Mouse (Mus musculus) C2C12 (cell line): ENCODE data around the gene Gabpb1. TPM values are rescaled to one million over a fixed set of nuclear protein-coding genes. Genes with fewer than 3 reads are reported as not detected.

Experiments
- H3K27me3 ChIP-seq: one replicate; pipeline ENCODE4 v1.6.1; 2011; ENCODE audit not compliant: control insufficient read depth, insufficient read depth, insufficient read length
- H3K36me3 ChIP-seq: one replicate; pipeline ENCODE4 v1.6.1; 2011; ENCODE audit not compliant: control insufficient read depth, insufficient read depth
- H3K4me3 ChIP-seq: one replicate; pipeline ENCODE4 v1.5.1; 2011; ENCODE audit warnings: mild to moderate bottlenecking, control low read depth; ENCODE audit not compliant: poor library complexity, insufficient read depth, severe bottlenecking
- H3K79me2 ChIP-seq: one replicate; pipeline ENCODE4 v1.6.1; 2011; ENCODE audit not compliant: control insufficient read depth, insufficient read depth
- H3K79me3 ChIP-seq: one replicate; pipeline ENCODE4 v1.6.1; 2011; ENCODE audit warnings: low read depth, control low read depth
- H3ac ChIP-seq: one replicate; pipeline ENCODE3; 2011; ENCODE audit warnings: low read depth; ENCODE audit not compliant: control insufficient read depth, insufficient read length
- CEBPB ChIP-seq: IDR thresholded peaks from one replicate; pipeline ENCODE4 v1.6.1; 2011; ENCODE audit warnings: low read depth, mild to moderate bottlenecking, control low read depth, moderate library complexity
- CTCF ChIP-seq: IDR thresholded peaks from one replicate; pipeline ENCODE4 v1.5.1; 2011; ENCODE audit not compliant: control insufficient read depth, insufficient read depth, insufficient read length
- FOSL1 ChIP-seq: IDR thresholded peaks from one replicate; pipeline ENCODE4 v1.8.0; 2011; ENCODE audit warnings: mild to moderate bottlenecking, low read length; ENCODE audit not compliant: poor library complexity, insufficient read depth, severe bottlenecking
- MAX ChIP-seq: IDR thresholded peaks from one replicate; pipeline ENCODE4 v1.6.1; 2011; ENCODE audit warnings: mild to moderate bottlenecking, control low read depth
- MYOD1 ChIP-seq: IDR thresholded peaks from one replicate; pipeline ENCODE4 v1.6.1; 2011; ENCODE audit warnings: low read depth; ENCODE audit not compliant: control insufficient read depth, insufficient read length
- MYOG ChIP-seq: IDR thresholded peaks from one replicate; pipeline ENCODE4 v1.6.1; 2011; ENCODE audit not compliant: control insufficient read depth, insufficient read length; ENCODE audit errors: extremely low read depth
- USF1 ChIP-seq: IDR thresholded peaks from one replicate; pipeline ENCODE4 v1.6.1; 2011; ENCODE audit warnings: low read depth, mild to moderate bottlenecking, control low read depth, moderate library complexity
- polyA plus RNA-seq: library from polyadenylated mRNA; unstranded; fragments of >200 nt; fragmentation: generic; extraction: Trizol; gene quantifications from one replicate; pipeline ENCODE4 v1.2.1, GENCODE M21; 2012; ENCODE audit warnings: missing spikeins

Gene Gabpb1
- polyA plus RNA-seq, 1 experiment = 13.5 TPM

- Histone ChIP-seq H3K36me3 (no peaks in the 10 kb centered on the region), H3K79me2 (no peaks in the 10 kb centered on the region), H3K27me3 (peaks cover 21% of the 10 kb centered on the region), H3K79me3 (no peaks in the 10 kb centered on the region), H3ac (no peak overlapping the region), H3K4me3 (no peak overlapping the region)
- TF ChIP-seq CEBPB (no peak), MYOD1 (no peak), USF1 (no peak), CTCF (no peak), MAX (no peak), MYOG (no peak), FOSL1 (no peak)
Observed at GRCm38 (mm10) chr2:126695285-126695684, 19.1 kb upstream of the Gabpb1 start.

- H3K36me3 ChIP-seq = no peaks in the 10 kb centered on the region
- no peaks in the 10 kb centered on the region for H3K79me3 ChIP-seq
- H3K79me2 ChIP-seq = no peaks in the 10 kb centered on the region
- no peak for TF ChIP-seq CEBPB
- TF ChIP-seq CTCF = no peak
- no peak for TF ChIP-seq USF1
- no peak for TF ChIP-seq MYOD1
- no peak for TF ChIP-seq MAX
- no peak for TF ChIP-seq MYOG
- TF ChIP-seq FOSL1 = no peak
- H3ac ChIP-seq = no peak overlapping the region
- H3K27me3 ChIP-seq = peaks cover 21% of the 10 kb centered on the region
- H3K4me3 ChIP-seq = no peak overlapping the region
Observed at GRCm38 (mm10) chr2:126691290-126691689, 15.2 kb upstream of the Gabpb1 start.

GRCm38 (mm10) chr2:126682937-126683336 lies 6.8 kb upstream of the Gabpb1 start:
- H3K36me3 ChIP-seq = peaks cover 14% of the 10 kb centered on the region
- H3K27me3 ChIP-seq = no peaks in the 10 kb centered on the region
- H3K79me2 ChIP-seq = peaks cover 48% of the 10 kb centered on the region
- no peak overlapping the region for H3ac ChIP-seq
- TF ChIP-seq MAX = no peak
- TF ChIP-seq MYOD1 = no peak
- no peak for TF ChIP-seq USF1
- TF ChIP-seq CEBPB = no peak
- no peak for TF ChIP-seq CTCF
- no peak for TF ChIP-seq MYOG
- no peak for TF ChIP-seq FOSL1
- H3K79me3 ChIP-seq = peaks cover 31% of the 10 kb centered on the region
- H3K4me3 ChIP-seq = no peak overlapping the region

GRCm38 (mm10) chr2:126682333-126682732 lies 6.2 kb upstream of the Gabpb1 start:
- Histone ChIP-seq H3K27me3 (no peaks in the 10 kb centered on the region), H3K4me3 (no peak overlapping the region), H3K79me2 (peaks cover 54% of the 10 kb centered on the region), H3K36me3 (peaks cover 18% of the 10 kb centered on the region), H3ac (no peak overlapping the region), H3K79me3 (peaks cover 36% of the 10 kb centered on the region)
- TF ChIP-seq MYOG (no peak), MAX (no peak), MYOD1 (no peak), FOSL1 (no peak), USF1 (no peak), CTCF (no peak), CEBPB (no peak)

GRCm38 (mm10) chr2:126677366-126677765 lies 1.2 kb upstream of the Gabpb1 start:
- TF ChIP-seq CTCF = no peak
- TF ChIP-seq FOSL1 = no peak
- no peak for TF ChIP-seq MYOD1
- TF ChIP-seq USF1 = no peak
- no peak for TF ChIP-seq CEBPB
- TF ChIP-seq MAX = no peak
- no peak for TF ChIP-seq MYOG
- Histone ChIP-seq H3ac (no peak overlapping the region), H3K27me3 (no peaks in the 10 kb centered on the region), H3K79me3 (peaks cover 73% of the 10 kb centered on the region), H3K79me2 (peaks cover 93% of the 10 kb centered on the region), H3K4me3 (no peak overlapping the region), H3K36me3 (peaks cover 14% of the 10 kb centered on the region)

- Histone ChIP-seq H3K4me3 (peak overlapping the region; percentile 81), H3K79me3 (peaks cover 80% of the 10 kb centered on the region), H3K79me2 (peaks cover 95% of the 10 kb centered on the region), H3K36me3 (peaks cover 8% of the 10 kb centered on the region), H3K27me3 (no peaks in the 10 kb centered on the region), H3ac (peak overlapping the region; percentile 84)
- TF ChIP-seq FOSL1 (no peak), MAX (peak; percentile 39)
Observed at GRCm38 (mm10) chr2:126675169-126676121, 692 bp downstream of the Gabpb1 start.
